Mouse (Mus musculus): ENCODE data around the gene Ccnf.

GRCm38 (mm10) chr17:24223513-24223912 is 27.8 kb downstream of the Ccnf start:
- TF ChIP-seq CTCF (conservative IDR thresholded peaks at IDR 0.05; ENCODE audit: low read length) = no peak
- no peak for TF ChIP-seq NANOG (IDR thresholded peaks at IDR 0.05; ENCODE audit: borderline replicate concordance, low read length)
- TF ChIP-seq POU5F1 (IDR thresholded peaks at IDR 0.05; ENCODE audit: borderline replicate concordance, low read length) = no peak
